Mouse (Mus musculus): ENCODE data around the gene Ranbp9.

Gene Ranbp9

GRCm38 (mm10) chr13:43364985-43365824 is 115.9 kb downstream of the Ranbp9 start, which contains the start of gene Sirt5:
Gene Sirt5, plus strand, starts transcription at chr13:43365496.
- peak; percentile 96 to 99 for DNase-seq (ENCODE audit: low spot score in 2 of 2)

DNA sequence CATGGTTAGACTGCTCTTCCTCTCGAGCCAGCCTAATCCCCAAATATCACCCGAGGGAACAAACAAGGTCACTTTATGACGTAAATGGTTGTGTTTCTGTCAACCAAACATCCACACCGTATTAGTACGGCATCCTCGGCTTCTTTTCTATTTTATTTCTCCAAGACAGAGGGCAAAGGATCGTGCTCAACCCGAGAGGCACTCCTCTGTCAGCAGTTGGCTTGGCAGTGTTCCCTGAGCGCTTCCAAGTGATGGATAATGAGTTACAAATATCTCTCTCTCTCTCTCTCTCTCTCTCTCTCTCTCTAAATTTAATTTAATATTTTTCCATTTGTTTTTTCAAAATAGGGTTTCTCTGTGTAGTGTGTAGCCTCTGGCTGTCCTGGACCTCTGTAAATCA is 118.7 kb downstream of the Ranbp9 start:
- no peak for DNase-seq (ENCODE audit: low spot score in 2 of 2)

- no peak for DNase-seq (ENCODE audit: low spot score in 2 of 2)
These were observed 120.5 kb downstream of the Ranbp9 start for GRCm38 (mm10) chr13:43360534-43360933.

GRCm38 (mm10) chr13:43356346-43357125 is 124.5 kb downstream of the Ranbp9 start:
- no peak for DNase-seq (ENCODE audit: low spot score in 2 of 2)

GRCm38 (mm10) chr13:43354362-43354761 is 126.7 kb downstream of the Ranbp9 start:
- no peak for DNase-seq (ENCODE audit: low spot score in 2 of 2)

- DNase-seq (ENCODE audit: low spot score in 2 of 2) = no peak
These were observed 127.7 kb downstream of the Ranbp9 start for GRCm38 (mm10) chr13:43353356-43353755.
